Mouse (Mus musculus): Measurements from ENCODE around the gene Dnah2. TPM values are rescaled to one million over a fixed set of nuclear protein-coding genes. Genes with fewer than 3 reads are reported as not detected.

The Dnah2 gene
- polyA plus RNA-seq, 1 experiment = 0.88 TPM

GRCm38 (mm10) chr11:69471491-69471890 lies 77.4 kb downstream of the Dnah2 start:
- peak; percentile 36 for DNase-seq (ENCODE audit: low read depth)

- no peak for DNase-seq (ENCODE audit: low read depth)
These were observed 79.6 kb downstream of the Dnah2 start for GRCm38 (mm10) chr11:69469301-69469700.

- no peak for DNase-seq (ENCODE audit: low read depth)
These were observed 84.9 kb downstream of the Dnah2 start for GRCm38 (mm10) chr11:69463996-69464395.

- no peak for DNase-seq (ENCODE audit: low read depth)
These were observed 87.3 kb downstream of the Dnah2 start for GRCm38 (mm10) chr11:69461568-69461967.

GRCm38 (mm10) chr11:69459883-69460282 lies 89.0 kb downstream of the Dnah2 start:
- DNase-seq (ENCODE audit: low read depth) = no peak

GRCm38 (mm10) chr11:69457006-69457579 lies 91.8 kb downstream of the Dnah2 start:
- DNase-seq (ENCODE audit: low read depth) = no peak

GRCm38 (mm10) chr11:69452114-69452867 lies 96.6 kb downstream of the Dnah2 start:
- no peak for DNase-seq (ENCODE audit: low read depth)

GRCm38 (mm10) chr11:69447299-69447698 lies 101.6 kb downstream of the Dnah2 start:
- no peak for DNase-seq (ENCODE audit: low read depth)

- peak; percentile 24 for DNase-seq (ENCODE audit: low read depth)
These were observed 105.6 kb downstream of the Dnah2 start for GRCm38 (mm10) chr11:69443328-69443727.

- no peak for DNase-seq (ENCODE audit: low read depth)
These were observed 111.6 kb downstream of the Dnah2 start for GRCm38 (mm10) chr11:69437291-69437690.

- DNase-seq (ENCODE audit: low read depth) = no peak
These were observed 115.7 kb downstream of the Dnah2 start for GRCm38 (mm10) chr11:69433189-69433588.

- DNase-seq (ENCODE audit: low read depth) = no peak
These were observed 116.3 kb downstream of the Dnah2 start for GRCm38 (mm10) chr11:69432640-69432982.

GRCm38 (mm10) chr11:69431829-69432639 lies 116.9 kb downstream of the Dnah2 start:
- DNase-seq (ENCODE audit: low read depth) = no peak

- no peak for DNase-seq (ENCODE audit: low read depth)
These were observed 118.3 kb downstream of the Dnah2 start for GRCm38 (mm10) chr11:69430631-69431030.

GRCm38 (mm10) chr11:69429313-69429712 lies 119.6 kb downstream of the Dnah2 start:
- DNase-seq (ENCODE audit: low read depth) = no peak

- no peak for DNase-seq (ENCODE audit: low read depth)
These were observed 120.2 kb downstream of the Dnah2 start for GRCm38 (mm10) chr11:69428751-69429150.

GRCm38 (mm10) chr11:69426246-69426645 lies 122.7 kb downstream of the Dnah2 start:
- no peak for DNase-seq (ENCODE audit: low read depth)

GRCm38 (mm10) chr11:69423885-69424284 lies 125.0 kb downstream of the Dnah2 start:
- DNase-seq (ENCODE audit: low read depth) = no peak

- no peak for DNase-seq (ENCODE audit: low read depth)
These were observed 126.1 kb downstream of the Dnah2 start for GRCm38 (mm10) chr11:69422842-69423241.

- DNase-seq (ENCODE audit: low read depth) = no peak
These were observed 127.6 kb downstream of the Dnah2 start for GRCm38 (mm10) chr11:69421131-69421977.

- DNase-seq (ENCODE audit: low read depth) = no peak
These were observed 128.3 kb downstream of the Dnah2 start for GRCm38 (mm10) chr11:69420554-69421000.
